Mouse (Mus musculus): ENCODE measurements around the gene Lins1. TPM values are rescaled to one million over a fixed set of nuclear protein-coding genes. Genes with fewer than 3 reads are reported as not detected.

Gene Lins1
- total RNA-seq, 2 experiments from 2014 or later: 9.0 to 9.2 TPM

- intact Hi-C loops (cut with DNase I): no loop called here
- no peak for DNase-seq (ENCODE audit: low spot score in 2 of 2)
Observed at GRCm38 (mm10) chr7:66724514-66724913, 34.8 kb downstream of the Lins1 start.

GRCm38 (mm10) chr7:66724954-66725353, 35.3 kb downstream of the Lins1 start:
- intact Hi-C loops (cut with DNase I): no loop called here
- DNase-seq (ENCODE audit: low spot score in 2 of 2): no peak

GRCm38 (mm10) chr7:66728072-66728471, 38.4 kb downstream of the Lins1 start:
- intact Hi-C loops (cut with DNase I): no loop called here
- no peak for DNase-seq (ENCODE audit: low spot score in 2 of 2)

- no peak for DNase-seq (ENCODE audit: low spot score in 2 of 2)
- intact Hi-C loops (cut with DNase I): no loop called here
Observed at GRCm38 (mm10) chr7:66729232-66729631, 39.5 kb downstream of the Lins1 start.

GRCm38 (mm10) chr7:66733431-66733830, 43.7 kb downstream of the Lins1 start:
- DNase-seq (ENCODE audit: low spot score in 2 of 2): no peak
- intact Hi-C loops (cut with DNase I): no loop called here

- DNase-seq (ENCODE audit: low spot score in 2 of 2): no peak
- intact Hi-C loops (cut with DNase I): no loop called here
Observed at GRCm38 (mm10) chr7:66733882-66734281, 44.2 kb downstream of the Lins1 start.

- no peak for DNase-seq (ENCODE audit: low spot score in 2 of 2)
- intact Hi-C loops (cut with DNase I): no loop called here
Observed at GRCm38 (mm10) chr7:66734466-66734865, 44.8 kb downstream of the Lins1 start.

GRCm38 (mm10) chr7:66734993-66735392, 45.3 kb downstream of the Lins1 start:
- intact Hi-C loops (cut with DNase I): no loop called here
- no peak for DNase-seq (ENCODE audit: low spot score in 2 of 2)

GRCm38 (mm10) chr7:66737418-66737817, 47.7 kb downstream of the Lins1 start:
- no peak for DNase-seq (ENCODE audit: low spot score in 2 of 2)
- intact Hi-C loops (cut with DNase I): no loop called here

- DNase-seq (ENCODE audit: low spot score in 2 of 2): no peak
- intact Hi-C loops (cut with DNase I): no loop called here
Observed at GRCm38 (mm10) chr7:66741008-66741407, 51.3 kb downstream of the Lins1 start.

- no peak for DNase-seq (ENCODE audit: low spot score in 2 of 2)
- intact Hi-C loops (cut with DNase I): no loop called here
Observed at GRCm38 (mm10) chr7:66741412-66741811, 51.7 kb downstream of the Lins1 start.

- DNase-seq (ENCODE audit: low spot score in 2 of 2): no peak
- intact Hi-C loops (cut with DNase I): no loop called here
Observed at GRCm38 (mm10) chr7:66743377-66743781, 53.7 kb downstream of the Lins1 start, which contains the start of gene Cers3. Gene Cers3 (plus strand): TSS chr7:66743504.

GRCm38 (mm10) chr7:66746972-66747371, 57.3 kb downstream of the Lins1 start:
- DNase-seq (ENCODE audit: low spot score in 2 of 2): no peak

GRCm38 (mm10) chr7:66749998-66750397, 60.3 kb downstream of the Lins1 start:
- intact Hi-C loops (cut with DNase I): no loop called here
- no peak for DNase-seq (ENCODE audit: low spot score in 2 of 2)

More at GRCm38 (mm10) chr7:66746972-66747371, 57.3 kb downstream of the Lins1 start:
- intact Hi-C loops (cut with DNase I): no loop called here

GRCm38 (mm10) chr7:66753816-66754215, 64.1 kb downstream of the Lins1 start:
- no peak for DNase-seq (ENCODE audit: low spot score in 2 of 2)
- intact Hi-C loops (cut with DNase I): no loop called here

GRCm38 (mm10) chr7:66755611-66756010, 65.9 kb downstream of the Lins1 start:
- DNase-seq (ENCODE audit: low spot score in 2 of 2): no peak
- intact Hi-C loops (cut with DNase I): no loop called here

Other genes starting within 250 kb of the Lins1 start
- gene Asb7, start 293 bp upstream of the Lins1 start, total RNA-seq (2021): 10 to 100 TPM; 20.0 to 20.8 TPM
- under 1 TPM; 0.42 to 0.74 TPM for gene Cers3, start 53.6 kb downstream of the Lins1 start, total RNA-seq (2021)
- 10 to 100 TPM; 13.8 TPM for gene Adamts17, start 149.8 kb downstream of the Lins1 start, total RNA-seq (2021)

Data from left cerebral cortex, postnatal 14 days (tissue).